Mouse (Mus musculus) intestine, embryonic 14.5 days (tissue): Measurements from ENCODE around the gene Slco6d1. TPM values are rescaled to one million over a fixed set of nuclear protein-coding genes. Genes with fewer than 3 reads are reported as not detected.
"Not testable (repeated sequence)": the region's sequence is repeated elsewhere in the genome, so short reads cannot be mapped to it uniquely, and the experiment has no call there.

Experiments used
- ATAC-seq: fragments of 200-750 bp; cut with Nextera tagmentation; replicated peaks from 2 replicates; pipeline ENCODE4 v1.8.0; 2017; ENCODE audit warnings: low read depth, moderate number of reproducible peaks, moderate TSS enrichment, moderate library complexity; ENCODE audit not compliant: low FRiP score, low TSS enrichment
- DNase-seq: peaks from one replicate; pipeline ENCODE4 v3.0.0-alpha.2; 2018; ENCODE audit warnings: low spot score
- H3K27ac ChIP-seq: fragments of 300-500 bp; sonication (generic); 2 replicates; pipeline ENCODE4 v1.5.1; 2014; ENCODE audit warnings: low read depth, mild to moderate bottlenecking, control low read depth
- H3K27me3 ChIP-seq: fragments of 300-500 bp; sonication (generic); replicated peaks from 2 replicates; pipeline ENCODE4 v1.6.1; 2014; ENCODE audit warnings: low read length, control low read depth; ENCODE audit not compliant: control insufficient read depth, insufficient read depth
- H3K36me3 ChIP-seq: fragments of 300-500 bp; sonication (generic); 2 replicates; pipeline ENCODE4 v1.6.1; 2014; ENCODE audit warnings: low read length, control low read depth; ENCODE audit not compliant: control insufficient read depth, insufficient read depth
- H3K4me1 ChIP-seq: fragments of 300-500 bp; sonication (generic); replicated peaks from 2 replicates; pipeline ENCODE4 v1.6.1; 2014; ENCODE audit warnings: low read length, control low read depth, mixed read lengths; ENCODE audit not compliant: control insufficient read depth, insufficient read depth
- H3K4me2 ChIP-seq: fragments of 300-500 bp; sonication (generic); 2 replicates; pipeline ENCODE4 v1.6.1; 2014; ENCODE audit warnings: low read length
- H3K4me3 ChIP-seq: fragments of 300-500 bp; sonication (generic); 2 replicates; pipeline ENCODE4 v1.5.1; 2014; ENCODE audit warnings: low read depth, low read length, control low read depth, mixed read lengths
- H3K9ac ChIP-seq: fragments of 300-500 bp; sonication (generic); 2 replicates; pipeline ENCODE4 v1.6.1; 2014; ENCODE audit warnings: mild to moderate bottlenecking, low read length
- H3K9me3 ChIP-seq: fragments of 300-500 bp; sonication (generic); 2 replicates; pipeline ENCODE4 v1.6.1; 2016; ENCODE audit warnings: low read length, control low read depth; ENCODE audit not compliant: control insufficient read depth
- WGBS: fragments of 180-500 bp; shearing (Covaris S2); extraction: QIAGEN DNeasy Blood & Tissue Kit; methylation state at CpG from one replicate; pipeline ENCODE4 v1.1.7; 2014; 5-methylcytosine and 5-hydroxymethylcytosine counted together
- microRNA-seq: library from miRNA; unstranded; fragments of <30 nt; microRNA quantifications from one replicate; pipeline ENCODE4, GENCODE M21; 2016
- polyA plus RNA-seq: library from polyadenylated mRNA; unstranded; fragments of >200 nt; fragmentation: Nextera tagmentation; extraction: Ambion mirVana; gene quantifications from 2 replicates; pipeline ENCODE4 v1.2.1, GENCODE M21; 2014

Slco6d1 gene
- polyA plus RNA-seq, 1 experiment from 2014 or later, result not detected

GRCm38 (mm10) chr1:98528368-98528767 is 107.4 kb downstream of the Slco6d1 start:
- not testable (repeated sequence) for ATAC-seq

GRCm38 (mm10) chr1:98545372-98545771 is 124.4 kb downstream of the Slco6d1 start:
- no peak overlapping the region for H3K9ac ChIP-seq
- no peaks in the 10 kb centered on the region for H3K27me3 ChIP-seq
- H3K9me3 ChIP-seq, result no peaks in the 10 kb centered on the region
- no peak overlapping the region for H3K27ac ChIP-seq
- ATAC-seq (no peak), DNase-seq (no peak)
- no peak overlapping the region for H3K4me2 ChIP-seq
- H3K36me3 ChIP-seq, result no peaks in the 10 kb centered on the region
- H3K4me1 ChIP-seq, result no peaks in the 10 kb centered on the region
- 73% methylated on average over 2 of the region's 2 CpGs for WGBS
- no peak overlapping the region for H3K4me3 ChIP-seq

More at GRCm38 (mm10) chr1:98528368-98528767, 107.4 kb downstream of the Slco6d1 start:
- H3K27me3 ChIP-seq, H3K4me1 ChIP-seq, H3K4me2 ChIP-seq, H3K27ac ChIP-seq, H3K36me3 ChIP-seq, H3K9ac ChIP-seq, DNase-seq, H3K4me3 ChIP-seq, H3K9me3 ChIP-seq: not testable (repeated sequence)
- 77% methylated on average over 1 of the region's 2 CpGs for WGBS

GRCm38 (mm10) chr1:98554388-98554787 is 133.5 kb downstream of the Slco6d1 start:
- no peak overlapping the region for H3K9ac ChIP-seq
- H3K27ac ChIP-seq, result no peak overlapping the region
- H3K27me3 ChIP-seq, result no peaks in the 10 kb centered on the region
- DNase-seq, result no peak
- H3K4me2 ChIP-seq, result no peak overlapping the region
- no peaks in the 10 kb centered on the region for H3K9me3 ChIP-seq
- no peaks in the 10 kb centered on the region for H3K4me1 ChIP-seq
- WGBS, result 94% methylated on average over 2 of the region's 2 CpGs
- ATAC-seq, result no peak
- H3K4me3 ChIP-seq, result no peak overlapping the region
- H3K36me3 ChIP-seq, result no peaks in the 10 kb centered on the region

- Histone ChIP-seq H3K4me3 (no peak overlapping the region), H3K9me3 (no peaks in the 10 kb centered on the region), H3K4me2 (no peak overlapping the region), H3K27ac (no peak overlapping the region), H3K9ac (no peak overlapping the region), H3K4me1 (no peaks in the 10 kb centered on the region), H3K36me3 (no peaks in the 10 kb centered on the region), H3K27me3 (no peaks in the 10 kb centered on the region)
- ATAC-seq (no peak), DNase-seq (no peak)
Observed at GRCm38 (mm10) chr1:98565701-98566100, 144.8 kb downstream of the Slco6d1 start.

Small RNA genes lying within 50 kb of the gene (microRNA-seq; reads per million reads assigned to microRNA genes)
- not detected for gene Gm26134
